Mouse (Mus musculus): ENCODE data around the gene Gss.
"Not testable (repeated sequence)": the region's sequence is repeated elsewhere in the genome, so short reads cannot be mapped to it uniquely, and the experiment has no call there.

The Gss gene

DNA sequence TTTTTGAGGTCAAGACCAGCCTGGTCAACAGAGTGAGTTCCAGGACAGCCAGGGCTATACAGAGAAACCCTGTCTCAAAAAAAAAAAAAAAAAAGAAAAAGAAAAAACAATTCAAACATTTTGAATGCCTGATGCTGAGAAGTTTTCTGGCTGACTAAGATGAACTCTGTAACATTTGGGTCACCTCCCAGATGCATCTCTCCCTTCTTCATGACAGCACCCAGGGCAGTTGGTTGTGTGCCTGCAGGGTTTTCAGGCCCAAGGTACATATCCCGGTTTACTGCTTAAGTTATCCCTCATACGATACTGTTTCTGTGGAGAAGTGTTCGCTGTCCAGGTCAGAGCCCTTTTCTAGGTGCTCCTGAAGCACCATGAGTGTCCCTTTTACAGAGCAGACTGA is 12.3 kb downstream of the Gss start:
- in situ Hi-C loops (cut with MboI, MseI) = loop anchor here in 1 of 2 experiments (10.0 kb wide), 1 partner anchor 66 kb away; the partner anchor contains the start of genes Acss2 and Ggt7

DNA sequence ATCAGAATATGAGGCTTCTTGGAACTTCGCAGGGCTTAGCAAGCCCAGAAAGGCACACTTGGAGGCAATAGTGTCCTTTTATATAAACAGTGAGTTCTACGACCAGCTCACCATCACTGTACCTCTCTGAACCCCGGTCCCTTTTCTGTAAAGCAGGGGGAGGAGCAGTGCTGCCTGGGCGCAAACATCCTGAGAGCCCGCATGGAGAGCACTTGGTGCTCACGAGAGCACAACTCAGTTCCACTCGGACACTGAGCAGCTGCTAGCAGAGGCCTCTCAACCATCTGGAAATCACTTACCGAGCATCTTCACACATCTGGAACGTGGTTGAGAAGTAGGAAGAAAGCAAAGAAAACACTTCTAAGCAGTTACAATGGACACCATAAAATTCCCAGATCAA is 16.0 kb downstream of the Gss start:
- in situ Hi-C loops (cut with MboI, MseI) = no loop called here

DNA sequence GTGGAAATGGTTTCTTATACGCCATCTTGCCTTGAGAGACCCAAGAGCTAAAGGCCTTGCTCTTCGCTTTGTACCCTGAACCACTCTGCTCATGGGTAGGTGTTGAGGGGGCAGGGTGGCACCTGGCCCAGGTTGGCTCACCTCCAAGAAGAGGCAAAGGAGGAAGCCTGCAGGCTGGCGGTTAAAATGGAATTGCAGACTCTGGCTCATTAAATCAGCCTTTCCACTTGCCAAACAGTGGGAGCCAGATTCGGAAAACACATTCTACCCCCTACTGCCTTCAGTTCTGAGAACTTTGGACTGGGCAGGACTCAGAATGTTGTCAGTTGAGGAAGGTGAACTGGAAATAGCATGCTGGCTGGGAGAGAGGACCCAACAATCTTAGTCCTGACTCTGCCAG is 17.9 kb downstream of the Gss start:
- in situ Hi-C loops (cut with MboI, MseI) = no loop called here

DNA sequence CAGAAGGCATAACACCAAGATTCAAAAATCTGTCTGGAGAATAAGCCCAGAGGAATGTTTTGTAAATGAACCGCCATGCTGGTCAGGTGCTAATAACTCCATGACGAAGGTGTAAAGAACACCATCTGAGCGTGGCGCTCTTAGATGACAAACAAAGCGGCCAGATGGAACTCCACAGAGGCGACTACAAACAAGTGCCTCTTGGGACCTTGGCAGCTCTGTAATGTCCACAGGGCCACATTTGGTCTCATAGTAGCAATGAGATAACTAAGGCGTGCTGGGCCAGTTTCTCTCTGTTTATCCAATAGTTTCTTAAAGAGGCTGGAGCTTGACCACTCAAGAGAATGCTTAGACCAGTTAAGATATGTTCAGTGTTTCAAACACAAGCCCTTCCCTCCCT is 18.6 kb downstream of the Gss start:
- in situ Hi-C loops (cut with MboI, MseI) = no loop called here

DNA sequence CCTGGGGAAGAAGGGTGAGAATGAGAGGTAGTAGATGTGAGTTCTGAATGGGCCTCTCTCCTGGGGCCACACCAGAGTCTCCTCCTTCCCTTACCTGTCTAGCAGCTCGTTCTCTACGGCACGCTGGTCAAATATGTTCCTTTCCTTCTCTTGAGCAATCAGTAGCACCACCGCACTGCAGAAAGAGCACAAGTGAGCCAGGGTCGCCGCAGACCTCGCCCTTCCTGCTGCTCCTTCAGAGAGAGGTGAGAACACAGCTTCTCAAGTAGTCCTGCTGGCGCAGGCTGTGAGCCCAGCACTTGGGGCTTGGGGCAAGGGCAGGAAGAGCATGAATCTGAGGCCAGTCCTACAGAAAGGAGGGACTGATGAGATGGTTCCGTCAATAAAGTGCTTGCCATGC is 19.6 kb downstream of the Gss start:
- in situ Hi-C loops (cut with MboI, MseI) = no loop called here

DNA sequence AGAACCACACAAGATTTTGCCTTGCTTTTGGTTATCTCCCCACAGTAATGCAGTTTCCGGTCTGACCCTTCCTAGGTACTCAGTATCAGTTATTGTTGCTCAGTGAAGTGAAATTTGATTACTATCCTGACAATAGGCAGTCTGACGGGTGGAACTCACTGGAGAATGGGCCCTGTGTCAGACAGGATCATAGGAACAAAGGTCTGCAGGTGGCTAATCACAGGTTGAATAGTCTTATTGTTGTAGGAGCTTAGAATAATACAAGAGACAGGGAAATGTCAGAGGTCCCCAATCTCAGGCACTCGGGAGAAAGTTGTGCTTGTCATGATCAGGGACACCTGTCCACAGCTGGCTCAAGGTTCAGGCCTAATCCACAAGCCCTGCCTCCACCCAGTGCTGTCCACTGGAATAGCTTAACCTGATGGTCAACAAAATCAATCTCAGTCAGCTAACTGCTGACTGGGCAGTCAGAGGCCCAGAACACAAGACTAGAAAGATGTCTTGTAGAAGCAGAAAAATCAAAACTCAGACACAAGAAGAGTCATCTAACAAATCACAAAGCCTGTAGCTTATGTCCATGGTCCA is 23.3 kb downstream of the Gss start:
- in situ Hi-C loops (cut with MboI, MseI) = loop anchor here in 1 of 2 experiments (10.0 kb wide), 1 partner anchor 975 kb away; the partner anchor contains the start of gene Aar2

DNA sequence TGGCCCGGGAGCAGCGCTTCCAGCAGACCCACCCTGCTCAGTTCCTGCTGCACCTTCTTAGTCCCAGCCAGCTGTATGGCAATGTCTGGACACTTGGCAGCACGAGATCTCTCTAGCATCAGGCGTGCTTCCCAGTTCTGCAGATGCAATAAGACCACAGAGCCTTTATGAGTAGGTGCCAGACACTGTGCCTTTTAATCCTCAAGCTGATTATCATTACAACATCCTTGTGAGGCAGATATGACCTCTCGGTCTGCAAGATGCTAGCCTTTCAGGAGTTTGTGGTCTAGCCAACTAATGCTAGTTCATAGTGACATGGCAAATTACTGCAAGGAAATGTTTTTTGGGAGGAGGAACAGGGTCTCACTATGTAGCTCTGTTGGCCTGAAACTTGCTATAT is 24.9 kb downstream of the Gss start:
- in situ Hi-C loops (cut with MboI, MseI) = loop anchor here in 1 of 2 experiments (10.0 kb wide), 1 partner anchor 977 kb away; the partner anchor contains the start of gene Aar2

DNA sequence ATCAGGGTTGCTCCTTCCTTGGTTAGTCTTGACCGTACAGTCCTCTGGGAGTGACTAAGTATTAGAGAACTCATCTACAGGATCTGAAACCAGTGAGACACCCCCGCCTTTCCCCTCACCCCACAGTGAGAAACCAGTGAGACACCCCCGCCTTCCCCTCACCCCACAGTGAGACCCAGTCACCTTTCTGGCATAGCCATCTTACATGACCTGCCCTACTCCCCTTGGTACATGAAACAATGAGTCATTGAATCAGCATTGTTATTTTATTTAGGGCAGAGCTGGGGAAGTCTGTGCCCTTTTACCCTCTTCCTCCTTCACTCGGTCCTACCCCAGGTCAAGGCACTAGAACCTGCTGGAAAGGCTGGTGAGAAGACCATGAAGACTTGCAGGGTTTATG is 29.7 kb downstream of the Gss start:
- in situ Hi-C loops (cut with MboI, MseI) = loop anchor here in 1 of 2 experiments (10.0 kb wide), 1 partner anchor 982 kb away; the partner anchor contains the start of gene Aar2

DNA sequence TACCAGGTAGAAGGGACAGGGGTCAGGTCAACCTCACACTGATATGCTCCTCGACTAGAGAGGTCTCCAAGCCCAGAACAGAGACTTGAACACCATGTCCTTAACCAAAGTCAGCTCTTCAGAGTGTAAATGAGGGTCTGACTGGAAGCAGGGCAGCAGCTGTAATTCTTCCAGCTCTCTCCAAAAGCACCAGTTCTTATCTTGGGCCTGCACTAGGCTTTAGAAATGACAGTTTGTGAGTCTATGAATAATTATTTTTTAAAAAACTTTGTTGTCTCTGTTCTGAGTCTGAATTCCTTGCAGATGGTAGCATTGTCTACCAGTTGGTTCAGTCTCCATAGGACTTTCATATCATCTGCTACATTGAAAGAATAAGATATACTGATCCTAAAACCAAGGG is 30.4 kb downstream of the Gss start:
- in situ Hi-C loops (cut with MboI, MseI) = loop anchor here in 1 of 2 experiments (10.0 kb wide), 1 partner anchor 983 kb away; the partner anchor contains the start of gene Aar2

DNA sequence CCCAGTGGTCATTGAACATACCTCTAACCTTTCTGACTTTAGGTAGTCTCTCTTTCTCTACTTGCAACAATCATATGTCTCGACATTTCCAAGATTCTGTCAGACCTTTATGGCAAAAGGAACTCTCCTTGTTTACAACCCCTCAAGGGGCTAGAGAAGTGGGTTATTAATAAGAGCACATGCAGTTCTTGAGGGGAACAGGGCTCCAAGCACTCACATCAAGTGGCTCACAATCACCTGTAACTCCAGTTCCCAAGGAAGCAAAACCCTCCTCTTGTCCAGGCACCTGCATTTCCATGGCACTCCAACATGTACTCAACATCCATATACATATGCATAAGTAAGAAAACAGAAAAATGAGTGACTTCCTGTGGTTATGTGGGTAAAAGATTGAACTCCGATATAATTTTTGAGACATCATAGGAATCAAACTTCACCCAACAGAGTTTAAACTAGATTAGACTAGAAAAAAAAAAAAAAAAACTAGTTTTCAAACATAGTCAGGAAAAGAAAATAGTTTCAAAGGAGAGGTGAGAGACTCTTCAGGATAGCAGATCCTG is 38.1 kb downstream of the Gss start:
- in situ Hi-C loops (cut with MboI, MseI) = no loop called here

DNA sequence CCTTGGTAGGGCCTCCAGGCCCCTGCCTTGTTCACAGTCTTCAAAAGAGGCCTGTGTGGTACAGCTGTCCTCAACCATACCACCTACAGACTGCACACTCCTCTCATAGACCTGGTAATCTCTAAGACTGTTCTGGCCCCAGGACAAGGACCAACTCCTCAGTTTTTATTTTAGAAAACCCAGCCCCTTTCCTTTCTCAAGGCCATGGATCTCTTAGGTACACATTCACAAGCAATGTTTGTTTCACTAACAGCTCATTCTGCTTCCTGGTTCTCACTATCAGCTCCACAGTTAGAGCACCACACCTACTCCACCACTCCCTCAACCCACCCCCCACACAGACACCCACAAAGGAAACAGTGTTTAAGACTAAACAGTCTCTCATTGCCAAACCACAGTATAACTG is 39.7 kb downstream of the Gss start:
- in situ Hi-C loops (cut with MboI, MseI) = no loop called here

DNA sequence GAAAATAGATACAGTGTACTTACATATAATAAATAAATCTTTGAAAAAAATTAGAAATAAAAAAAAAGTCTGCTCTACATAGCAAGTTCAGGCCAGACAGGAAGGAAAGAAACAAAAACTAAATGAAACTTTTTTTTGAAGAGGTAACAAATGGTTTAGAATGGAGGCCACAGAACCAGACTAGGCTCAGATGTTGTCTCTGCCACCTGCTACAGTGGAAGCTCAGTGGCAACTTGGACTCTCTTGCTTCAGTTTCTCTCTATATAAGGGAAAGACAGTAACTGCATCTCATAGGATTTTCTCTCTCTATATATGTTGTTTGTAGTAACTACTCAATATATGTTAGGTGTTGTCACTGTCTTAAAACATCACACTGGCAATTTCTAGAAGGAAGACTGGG is 40.3 kb downstream of the Gss start:
- in situ Hi-C loops (cut with MboI, MseI) = no loop called here

DNA sequence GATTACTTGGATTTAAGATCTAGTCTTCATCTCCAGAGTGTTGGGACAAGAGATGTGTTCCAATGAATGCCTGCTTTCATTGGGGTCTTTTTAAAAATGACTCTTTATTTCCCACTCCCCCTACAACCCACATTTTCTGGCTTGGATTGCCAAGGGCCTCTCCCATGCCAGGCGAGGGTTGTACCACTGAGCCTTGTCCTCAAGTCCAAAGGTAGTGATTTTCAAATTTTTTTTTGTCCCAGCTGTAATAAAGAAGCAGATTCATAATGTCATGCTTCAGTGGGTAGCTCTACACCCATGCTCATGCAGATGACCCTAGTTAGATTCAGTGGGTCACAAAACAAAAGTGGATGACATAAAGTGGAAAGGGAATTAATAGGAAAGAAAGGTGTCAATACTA is 45.7 kb downstream of the Gss start:
- in situ Hi-C loops (cut with MboI, MseI) = no loop called here

DNA sequence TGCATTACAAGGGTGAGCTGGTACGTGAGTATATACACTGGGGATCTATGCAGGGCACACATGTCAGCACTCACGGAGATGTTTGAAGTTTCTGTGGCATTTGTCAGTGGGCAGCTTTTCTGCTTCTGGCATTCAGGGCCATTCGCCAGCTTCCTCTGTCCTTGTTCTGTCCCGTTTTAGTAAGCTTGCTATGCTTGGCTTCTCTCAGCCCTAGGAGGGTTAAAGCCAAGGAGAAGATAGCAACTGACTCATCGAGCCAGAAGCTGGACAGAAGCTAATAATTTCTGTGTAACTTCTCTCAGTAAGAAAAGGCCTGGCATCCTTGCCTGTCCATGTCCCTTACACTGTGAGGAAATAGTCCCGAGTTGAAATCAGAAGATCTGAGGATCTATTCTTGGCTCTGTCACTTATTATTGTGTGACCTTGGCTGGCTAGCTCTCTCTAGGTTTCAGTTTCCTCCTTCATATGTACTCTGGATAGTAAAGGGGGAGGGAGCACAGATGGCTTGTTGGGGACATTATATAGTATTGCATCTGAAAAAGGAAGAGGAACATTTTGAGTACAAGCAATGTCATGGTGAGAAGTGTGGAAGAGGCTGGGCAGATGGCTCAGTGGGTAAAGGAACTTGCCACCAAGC is 51.7 kb downstream of the Gss start:
- in situ Hi-C loops (cut with MboI, MseI) = no loop called here

DNA sequence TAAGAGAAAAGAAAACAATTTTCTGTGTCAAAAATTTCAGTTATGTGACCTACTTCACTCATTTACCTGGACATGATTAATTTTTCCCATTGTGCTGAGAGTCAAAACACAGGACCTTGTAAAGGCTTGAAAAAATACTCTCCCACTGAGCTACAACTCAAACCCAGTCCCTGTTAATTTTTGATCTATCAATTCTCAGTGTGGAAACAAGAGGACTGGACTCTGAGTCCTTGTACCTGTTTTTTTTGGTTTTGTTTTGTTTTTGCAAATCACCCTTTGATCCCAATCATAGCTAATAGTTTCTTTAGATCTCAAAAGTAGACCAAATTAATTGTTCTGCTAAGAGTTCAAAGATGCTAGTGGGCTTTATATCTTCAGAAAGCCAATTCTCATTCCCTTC is 52.9 kb downstream of the Gss start:
- in situ Hi-C loops (cut with MboI, MseI) = no loop called here

DNA sequence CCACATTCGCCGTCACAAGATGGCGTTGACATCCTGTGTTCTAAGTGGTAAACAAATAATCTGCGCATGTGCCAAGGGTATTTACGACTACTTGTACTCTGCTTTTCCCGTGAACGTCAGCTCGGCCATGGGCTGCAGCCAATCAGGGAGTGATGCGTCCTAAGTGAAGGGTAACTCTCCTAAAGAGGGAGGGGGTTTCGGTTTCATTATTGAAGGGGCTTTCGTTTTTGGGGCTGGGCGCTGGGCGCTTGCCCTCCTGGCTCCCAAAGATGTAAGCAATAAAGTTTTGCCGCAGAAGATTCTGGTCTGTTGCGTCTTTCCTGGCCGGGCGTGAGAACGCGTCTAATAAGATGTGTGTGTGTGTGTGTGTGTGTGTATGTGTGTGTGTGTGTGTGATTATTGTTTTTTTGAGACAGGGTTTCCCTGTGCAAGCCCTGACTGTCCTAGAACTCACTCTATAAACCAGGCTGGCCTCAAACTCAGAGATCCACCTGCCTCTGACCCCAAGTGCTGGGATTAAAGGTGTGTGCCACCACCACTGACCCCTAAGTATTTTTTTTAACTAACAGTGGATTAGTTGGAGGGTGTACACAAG is 54.0 kb downstream of the Gss start:
- in situ Hi-C loops (cut with MboI, MseI) = not testable (repeated sequence)

DNA sequence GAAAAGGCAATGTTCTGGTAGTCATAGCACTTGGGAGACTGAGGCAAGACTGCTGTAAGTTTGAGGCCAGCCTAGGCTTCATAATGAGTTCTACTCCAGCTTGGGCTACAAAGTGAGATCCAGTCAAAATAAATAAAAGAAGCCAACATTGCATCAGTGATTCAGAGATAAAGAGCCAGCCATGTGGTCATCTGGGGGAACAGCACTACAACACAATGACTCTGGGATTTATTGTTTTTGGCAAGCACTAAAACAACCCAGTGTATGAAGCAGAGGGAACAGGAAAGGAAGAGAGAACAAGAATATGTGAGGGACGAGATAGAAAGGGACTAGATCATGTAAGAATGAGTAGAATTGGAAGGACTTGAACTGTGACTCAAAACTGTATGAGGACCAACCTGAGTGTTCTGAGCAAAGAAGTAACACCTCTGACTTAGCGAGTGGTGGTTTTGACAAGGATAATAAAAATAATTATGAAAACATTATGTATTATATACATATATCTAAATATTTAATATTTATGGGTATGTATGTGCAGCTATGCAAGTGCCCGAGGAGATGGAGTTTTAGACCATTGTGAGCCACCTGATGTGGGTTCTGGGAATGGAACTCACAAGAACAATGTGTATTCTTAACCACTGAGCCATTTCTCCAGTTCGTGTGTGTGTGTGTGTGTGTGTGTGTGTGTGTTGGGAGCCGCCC is 54.7 kb downstream of the Gss start:
- in situ Hi-C loops (cut with MboI, MseI) = no loop called here

DNA sequence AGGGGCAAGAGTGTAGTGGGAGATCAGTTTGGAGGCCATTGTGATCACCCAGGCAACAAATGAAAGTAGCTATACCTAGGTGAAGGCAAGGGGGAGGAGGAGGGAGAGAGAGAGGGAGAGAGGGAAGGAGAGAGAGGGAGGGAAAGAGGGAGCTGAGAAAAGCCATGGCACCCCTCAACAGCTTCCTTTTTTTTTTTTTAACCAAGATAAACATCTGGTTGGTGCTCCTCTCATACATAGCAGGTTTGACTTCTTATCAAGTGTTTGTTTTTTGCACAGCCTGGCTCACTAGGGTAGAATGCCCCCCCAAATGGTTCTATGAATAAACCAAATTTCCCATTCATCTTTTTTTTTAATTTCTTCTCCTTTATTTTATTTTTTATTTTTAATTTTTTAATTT is 56.3 kb downstream of the Gss start:
- in situ Hi-C loops (cut with MboI, MseI) = no loop called here

DNA sequence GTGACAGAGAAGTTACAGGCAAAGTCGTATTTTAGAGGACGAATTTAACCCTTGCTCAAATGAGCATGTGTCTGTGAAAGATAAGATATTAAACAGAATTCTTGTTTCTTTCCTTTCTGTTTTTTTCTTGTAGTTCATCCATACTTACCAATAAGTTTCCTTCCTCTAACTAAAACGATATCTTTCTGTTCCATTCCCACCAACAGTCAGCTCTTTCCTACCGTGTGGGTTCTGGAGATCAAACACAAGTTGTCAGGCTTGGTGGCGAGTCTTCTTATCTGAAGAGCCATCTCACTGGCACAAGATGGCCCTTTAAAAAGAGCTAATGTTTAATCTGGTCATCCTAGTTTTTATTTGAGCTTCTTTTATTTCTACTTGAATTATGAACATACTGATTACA is 65.2 kb downstream of the Gss start:
- in situ Hi-C loops (cut with MboI, MseI) = no loop called here

DNA sequence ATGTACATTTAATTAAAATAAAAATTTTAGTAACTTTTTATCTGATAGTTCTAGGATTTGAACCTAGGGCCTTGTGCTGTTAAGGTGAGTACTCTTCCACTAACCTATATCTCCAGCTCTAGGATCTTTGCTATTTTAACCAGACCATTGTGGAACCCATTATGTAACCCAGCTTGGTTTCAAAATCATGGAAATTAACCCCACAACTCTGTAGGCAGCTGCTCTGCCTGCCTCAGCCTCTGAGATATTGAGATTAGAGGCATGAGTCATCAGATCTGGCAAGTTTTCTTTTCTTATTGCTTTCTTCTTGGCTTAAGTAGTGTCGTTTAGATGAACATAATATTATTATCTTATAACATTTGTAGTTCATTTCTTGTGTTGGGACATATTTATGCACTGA is 68.2 kb downstream of the Gss start:
- in situ Hi-C loops (cut with MboI, MseI) = loop anchor here in 1 of 2 experiments (25.0 kb wide), 1 partner anchor 238 kb away; the partner anchor contains the start of gene Procr

DNA sequence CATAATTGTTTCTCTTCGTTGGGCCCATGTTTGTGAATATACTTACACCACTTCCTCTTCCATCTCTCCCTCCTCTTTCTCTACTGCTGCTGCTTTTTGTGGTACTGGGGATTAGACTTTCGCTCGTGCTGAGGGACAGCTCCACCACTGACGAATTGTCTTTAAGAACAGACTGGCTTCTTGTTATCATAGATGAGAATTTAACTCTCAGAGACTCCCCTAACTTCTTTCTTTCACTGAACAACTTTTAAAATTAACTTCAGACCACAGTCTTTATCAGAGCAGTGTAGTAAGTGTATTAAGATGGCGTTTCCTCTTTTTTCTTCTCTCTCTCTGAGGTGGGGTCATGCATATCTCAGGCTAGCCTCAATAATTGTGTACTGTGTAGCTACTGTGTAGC is 68.9 kb downstream of the Gss start:
- in situ Hi-C loops (cut with MboI, MseI) = loop anchor here in 1 of 2 experiments (25.0 kb wide), 1 partner anchor 239 kb away; the partner anchor contains the start of gene Procr
